8 mouse cellular contexts compared by ENCODE assay signal in the genomic region with DNA sequence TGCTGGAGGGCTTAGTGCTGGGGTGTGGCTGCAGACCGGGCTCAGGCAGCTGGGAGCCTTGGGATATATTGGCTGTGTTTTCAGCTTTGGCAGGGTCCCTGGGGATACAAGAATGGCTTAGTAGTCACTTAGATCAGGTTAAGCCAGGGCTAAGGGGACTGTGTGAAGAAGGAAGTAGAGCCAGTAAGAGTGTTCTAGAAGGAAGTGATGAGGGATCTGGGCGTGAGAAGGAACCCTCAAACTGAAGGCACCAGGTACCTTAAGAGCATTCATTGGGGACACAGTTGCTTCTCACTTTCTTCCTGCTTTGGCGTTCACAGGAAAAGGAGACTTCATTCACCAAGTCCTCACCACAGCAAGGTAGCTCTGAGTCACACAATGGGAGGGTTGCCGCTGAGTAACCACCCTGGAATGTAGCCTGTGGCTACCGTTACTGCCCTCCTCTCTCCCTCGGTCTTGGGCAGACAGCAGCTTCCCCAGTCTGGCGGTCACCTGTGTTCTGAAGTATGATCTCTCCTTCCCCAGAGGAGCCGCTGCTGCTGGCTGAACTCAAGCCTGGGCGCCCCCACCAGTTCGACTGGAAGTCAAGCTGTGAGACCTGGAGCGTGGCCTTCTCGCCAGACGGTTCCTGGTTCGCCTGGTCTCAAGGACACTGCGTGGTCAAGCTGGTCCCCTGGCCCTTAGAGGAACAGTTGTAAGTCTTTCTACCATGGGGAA. TPM values are rescaled to one million over a fixed set of nuclear protein-coding genes. Genes with fewer than 3 reads are reported as not detected.
DNase-seq lines count a peak whose midpoint lies in the region; ATAC-seq and TF ChIP-seq lines count a peak whose summit lies in the region.
"Had no signal": no experiment of that assay in that cellular context is flagged by ENCODE, and none has a peak within 500 bp of the region (broad histone marks: within the 10 kb centered on the region; RNA-seq: fewer than 3 reads in every experiment).

No protein-coding gene starts in this region.

- 33% methylated on average over 15 of the region's 15 CpGs for WGBS in heart, embryonic 13.5 days
- 56% methylated on average over 15 of the region's 15 CpGs for WGBS in lung, embryonic 14.5 days
- WGBS in thymus, adult 2 months, result 52% methylated on average over 15 of the region's 15 CpGs
- WGBS in hindbrain, embryonic 10.5 days, result 55% methylated on average over 15 of the region's 15 CpGs

- H3K36me3 ChIP-seq in C2C12 (ENCODE audit: control insufficient read depth, insufficient read depth), result peaks cover 39% of the 10 kb centered on the region
- H3K36me3 ChIP-seq in heart, embryonic 13.5 days, result peaks cover 50% of the 10 kb centered on the region
- peaks cover 41% of the 10 kb centered on the region for H3K36me3 ChIP-seq in lung, embryonic 14.5 days (ENCODE audit: insufficient read depth)
- peaks cover 12% of the 10 kb centered on the region; the same call in 1 of the 2 replicates for H3K36me3 ChIP-seq in thymus, adult 2 months (ENCODE audit: control insufficient read depth, insufficient read depth, low read length)
- peaks cover 48% of the 10 kb centered on the region for H3K36me3 ChIP-seq in hindbrain, embryonic 10.5 days

- TF ChIP-seq POLR2A in thymus, adult 2 months (IDR thresholded peaks at IDR 0.05; ENCODE audit: control insufficient read depth, extremely low read depth, insufficient read depth, low read length, poor library complexity), result no peak

- H3K27ac ChIP-seq in heart, embryonic 13.5 days (replicated peaks), result peak overlapping the region; percentile 53
- peak overlapping the region; percentile 55; the same call in 1 of the 2 replicates for H3K27ac ChIP-seq in lung, embryonic 14.5 days (ENCODE audit: low read depth)
- H3K27ac ChIP-seq in thymus, adult 2 months (ENCODE audit: control insufficient read depth, insufficient read depth, low read length), result no peak overlapping the region
- H3K27ac ChIP-seq in hindbrain, embryonic 10.5 days, result no peak overlapping the region
- H3K27ac ChIP-seq: macrophage had no signal

- peak overlapping the region; percentile 18; the same call in 1 of the 2 replicates for H3K4me2 ChIP-seq in heart, embryonic 13.5 days
- H3K4me2 ChIP-seq in lung, embryonic 14.5 days, result no peak overlapping the region

- H3K4me1 ChIP-seq in heart, embryonic 13.5 days, result peaks cover 63% of the 10 kb centered on the region
- peaks cover 18% of the 10 kb centered on the region for H3K4me1 ChIP-seq in lung, embryonic 14.5 days (ENCODE audit: insufficient read depth)
- peaks cover 36% of the 10 kb centered on the region for H3K4me1 ChIP-seq in thymus, adult 2 months (replicated peaks; ENCODE audit: control insufficient read depth, insufficient read depth, low read length)
- H3K4me1 ChIP-seq in hindbrain, embryonic 10.5 days (replicated peaks), result peaks cover 49% of the 10 kb centered on the region

- ATAC-seq in heart, embryonic 13.5 days (ENCODE audit: extremely low read depth, insufficient number of reproducible peaks, low FRiP score, low TSS enrichment), result no peak
- peak; percentile 68; the same call in 1 of the 2 replicates for ATAC-seq in lung, embryonic 14.5 days (ENCODE audit: insufficient read depth)

- no peak overlapping the region for H3ac ChIP-seq in C2C12 (ENCODE audit: control insufficient read depth, insufficient read length, low read depth)

- peak; percentile 87 for DNase-seq in 3134 (ENCODE audit: extremely low read depth, insufficient read length, low spot score)
- peak; percentile 54 for DNase-seq in lung, embryonic 14.5 days
- DNase-seq in left cerebral cortex, adult 8-10 months (ENCODE audit: low spot score in 2 of 2), result no peak
- DNase-seq in thymus, adult 2 months, result no peak
- no peak for DNase-seq in hindbrain, embryonic 10.5 days (ENCODE audit: low spot score)

- no peak overlapping the region for H3K4me3 ChIP-seq in C2C12 (ENCODE audit: insufficient read depth, poor library complexity, severe bottlenecking)
- no peak overlapping the region for H3K4me3 ChIP-seq in heart, embryonic 13.5 days
- no peak overlapping the region for H3K4me3 ChIP-seq in lung, embryonic 14.5 days (ENCODE audit: low read depth, low read length)
- H3K4me3 ChIP-seq in thymus, adult 2 months (ENCODE audit: control insufficient read depth, insufficient read depth, low read length), result no peak overlapping the region
- no peak overlapping the region for H3K4me3 ChIP-seq in hindbrain, embryonic 10.5 days

- no peaks in the 10 kb centered on the region for H3K27me3 ChIP-seq in C2C12 (ENCODE audit: control insufficient read depth, insufficient read depth, insufficient read length)
- no peaks in the 10 kb centered on the region for H3K27me3 ChIP-seq in heart, embryonic 13.5 days (replicated peaks)
- H3K27me3 ChIP-seq in lung, embryonic 14.5 days (ENCODE audit: insufficient read depth, low read length), result no peaks in the 10 kb centered on the region
- H3K27me3 ChIP-seq in thymus, adult 2 months (ENCODE audit: control insufficient read depth, insufficient read depth, low read length), result no peaks in the 10 kb centered on the region
- H3K27me3 ChIP-seq in hindbrain, embryonic 10.5 days (ENCODE audit: insufficient read depth, poor library complexity, severe bottlenecking), result no peaks in the 10 kb centered on the region

- peak overlapping the region; percentile 50 for H3K9ac ChIP-seq in heart, embryonic 13.5 days
- H3K9ac ChIP-seq in lung, embryonic 14.5 days, result no peak overlapping the region

- no peak for TF ChIP-seq CTCF in C2C12 (IDR thresholded peaks at IDR 0.05; ENCODE audit: control insufficient read depth, insufficient read depth, insufficient read length)
- TF ChIP-seq CTCF in lung, embryonic 14.5 days (IDR thresholded peaks at IDR 0.05; ENCODE audit: low read depth), result no peak
- TF ChIP-seq CTCF in thymus, adult 2 months (IDR thresholded peaks at IDR 0.05; ENCODE audit: borderline replicate concordance, control insufficient read depth, extremely low read depth, insufficient read depth, low read length, poor library complexity), result no peak

- no peaks in the 10 kb centered on the region for H3K9me3 ChIP-seq in heart, embryonic 13.5 days
- H3K9me3 ChIP-seq in lung, embryonic 14.5 days (ENCODE audit: low read depth, low read length), result no peaks in the 10 kb centered on the region
- no peaks in the 10 kb centered on the region for H3K9me3 ChIP-seq in hindbrain, embryonic 10.5 days

- H3K79me2 ChIP-seq in C2C12 (ENCODE audit: control insufficient read depth, insufficient read depth), result peaks cover 89% of the 10 kb centered on the region

- peaks cover 66% of the 10 kb centered on the region for H3K79me3 ChIP-seq in C2C12 (ENCODE audit: low read depth)

TF ChIP-seq in C2C12, 6 proteins besides CTCF, POLR2A, EP300 and RAD21:
- TF ChIP-seq MYOG (IDR thresholded peaks at IDR 0.05; ENCODE audit: control insufficient read depth, extremely low read depth, insufficient read length) (no peak), CEBPB (IDR thresholded peaks at IDR 0.05; ENCODE audit: low read depth) (no peak), USF1 (IDR thresholded peaks at IDR 0.05; ENCODE audit: low read depth) (no peak), MAX (IDR thresholded peaks at IDR 0.05) (peak; percentile 12), FOSL1 (IDR thresholded peaks at IDR 0.05; ENCODE audit: insufficient read depth, low read length, poor library complexity, severe bottlenecking) (peak; percentile 94), MYOD1 (IDR thresholded peaks at IDR 0.05; ENCODE audit: control insufficient read depth, insufficient read length, low read depth) (peak; percentile 53)

RNA-seq across cellular contexts. Expression of a gene that starts 6.1 kb away (rescaled TPM):
- polyA plus RNA-seq in C2C12 (2012; fragmentation: generic; extraction: Trizol), result 131 TPM
- polyA plus RNA-seq in heart, embryonic 13.5 days (2015; fragmentation: Nextera tagmentation; extraction: Ambion mirVana), result 74.2 and 79.3 TPM in 2 replicates
- 67.1 and 70.9 TPM in 2 replicates for polyA plus RNA-seq in lung, embryonic 14.5 days (2014; fragmentation: Nextera tagmentation; extraction: Ambion mirVana)
- total RNA-seq in left cerebral cortex, adult 8-10 months (2022), result 100 to 1,000 TPM; 263 to 297 (median 279) TPM
- 91.8 and 120 TPM in 2 replicates for polyA plus RNA-seq in thymus, adult 2 months (2012; rRNA removed)
- 56.9 and 86.8 TPM in 2 replicates for polyA plus RNA-seq in hindbrain, embryonic 10.5 days (2016; fragmentation: Nextera tagmentation; extraction: Ambion mirVana)

RNA-seq across cellular contexts. Expression of a gene that starts 25.6 kb away (rescaled TPM):
- polyA plus RNA-seq in C2C12 (2012; fragmentation: generic; extraction: Trizol), result 54.8 TPM
- polyA plus RNA-seq in heart, embryonic 13.5 days (2015; fragmentation: Nextera tagmentation; extraction: Ambion mirVana), result 64.3 and 67.7 TPM in 2 replicates
- 127 and 145 TPM in 2 replicates for polyA plus RNA-seq in lung, embryonic 14.5 days (2014; fragmentation: Nextera tagmentation; extraction: Ambion mirVana)
- 10 to 100 TPM; 11.6 to 18.0 (median 16.3) TPM for total RNA-seq in left cerebral cortex, adult 8-10 months (2022)
- polyA plus RNA-seq in thymus, adult 2 months (2012; rRNA removed), result 63.7 and 65.4 TPM in 2 replicates
- 109 and 135 TPM in 2 replicates for polyA plus RNA-seq in hindbrain, embryonic 10.5 days (2016; fragmentation: Nextera tagmentation; extraction: Ambion mirVana)

RNA-seq across cellular contexts. Expression of a gene that starts 44.3 kb away (rescaled TPM):
- polyA plus RNA-seq in C2C12 (2012; fragmentation: generic; extraction: Trizol), result 5.2 TPM
- polyA plus RNA-seq in heart, embryonic 13.5 days (2015; fragmentation: Nextera tagmentation; extraction: Ambion mirVana), result 7.6 and 8.1 TPM in 2 replicates
- polyA plus RNA-seq in lung, embryonic 14.5 days (2014; fragmentation: Nextera tagmentation; extraction: Ambion mirVana), result 6.8 and 7.0 TPM in 2 replicates
- 1 to 10 TPM; 1.7 to 3.6 (median 2.1) TPM for total RNA-seq in left cerebral cortex, adult 8-10 months (2022)
- 7.3 and 11.5 TPM in 2 replicates for polyA plus RNA-seq in thymus, adult 2 months (2012; rRNA removed)
- 1.8 and 3.4 TPM in 2 replicates for polyA plus RNA-seq in hindbrain, embryonic 10.5 days (2016; fragmentation: Nextera tagmentation; extraction: Ambion mirVana)

RNA-seq across cellular contexts. Expression of a gene that starts 50.6 kb away (rescaled TPM):
- polyA plus RNA-seq in C2C12 (2012; fragmentation: generic; extraction: Trizol), result 0.01 TPM
- 0.07 and 0.13 TPM in 2 replicates for polyA plus RNA-seq in heart, embryonic 13.5 days (2015; fragmentation: Nextera tagmentation; extraction: Ambion mirVana)
- 0.36 and 0.39 TPM in 2 replicates for polyA plus RNA-seq in lung, embryonic 14.5 days (2014; fragmentation: Nextera tagmentation; extraction: Ambion mirVana)
- 10 to 100 TPM; 40.3 to 43.9 (median 41.3) TPM for total RNA-seq in left cerebral cortex, adult 8-10 months (2022)
- 0.54 and 0.84 TPM in 2 replicates for polyA plus RNA-seq in thymus, adult 2 months (2012; rRNA removed)
- polyA plus RNA-seq in hindbrain, embryonic 10.5 days (2016; fragmentation: Nextera tagmentation; extraction: Ambion mirVana), result 0.92 and 2.1 TPM in 2 replicates

Comparison
In these comparisons a context has a peak if more than half of its experiments do, and no peak if none do; other contexts are left out.
1. DNase-seq: peak in 3134 (single experiment) and lung, embryonic 14.5 days (single experiment); none in left cerebral cortex, adult 8-10 months (0 of 2), thymus, adult 2 months (single experiment) and hindbrain, embryonic 10.5 days (single experiment).
2. H3K27ac ChIP-seq: peak in heart, embryonic 13.5 days (single experiment) and lung, embryonic 14.5 days (single experiment); none in thymus, adult 2 months (single experiment) and hindbrain, embryonic 10.5 days (single experiment).